Mouse (Mus musculus) heart, postnatal 10 days (tissue): ENCODE data around the gene Cpn2. TPM values are rescaled to one million over a fixed set of nuclear protein-coding genes. Genes with fewer than 3 reads are reported as not detected.

Experiments used
- DNase-seq, 2 experiments: peaks; one replicate each; pipeline ENCODE4 v3.0.0; 2021
- intact Hi-C: fragments of 180-260 bp; cut with DNase I; formaldehyde crosslinking; loops from one replicate; pipeline ENCODE4 v1.15.1; 2025
- total RNA-seq, 2 experiments: library from RNA; stranded (reverse); gene quantifications; 2 replicates each; pipeline ENCODE4 v1.2.3; 2021

Gene Cpn2
- total RNA-seq, 2 experiments from 2014 or later = 0.30 to 0.67 TPM

- peak in 1 of 2 experiments; percentile 49 for DNase-seq
- intact Hi-C loops = no loop called here
Observed at GRCm38 (mm10) chr16:30282844-30283495, 15.7 kb upstream of the Cpn2 start, which contains the start of gene Lrrc15. TSS of gene Lrrc15 (minus strand) at chr16:30283256.

GRCm38 (mm10) chr16:30280676-30281297 lies 13.5 kb upstream of the Cpn2 start:
- DNase-seq = no peak
- intact Hi-C loops = no loop called here

GRCm38 (mm10) chr16:30278406-30278805 lies 11.1 kb upstream of the Cpn2 start:
- intact Hi-C loops = no loop called here
- DNase-seq = no peak

GRCm38 (mm10) chr16:30275558-30276340 lies 8.4 kb upstream of the Cpn2 start:
- no peak for DNase-seq
- intact Hi-C loops = no loop called here

DNA sequence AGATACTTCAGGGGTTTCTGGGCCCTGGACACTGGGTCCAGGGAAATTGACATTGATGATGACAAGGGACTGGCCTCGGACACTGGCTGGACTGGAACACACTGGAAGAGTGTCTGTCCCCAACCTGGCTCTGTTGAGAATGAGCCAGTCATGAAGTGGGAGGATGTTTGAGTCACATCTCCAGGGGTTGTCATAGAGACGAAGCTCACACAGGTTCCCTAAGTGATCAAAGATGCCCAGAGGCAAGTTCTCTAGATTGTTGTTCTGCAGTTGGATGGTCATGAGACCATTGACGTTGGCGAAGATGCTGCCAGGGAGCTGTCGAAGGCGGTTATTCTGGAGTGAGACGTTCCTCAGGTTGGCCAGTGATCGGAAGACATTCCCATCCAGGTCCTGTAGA lies 5.8 kb upstream of the Cpn2 start:
- DNase-seq = no peak
- intact Hi-C loops = no loop called here

DNA sequence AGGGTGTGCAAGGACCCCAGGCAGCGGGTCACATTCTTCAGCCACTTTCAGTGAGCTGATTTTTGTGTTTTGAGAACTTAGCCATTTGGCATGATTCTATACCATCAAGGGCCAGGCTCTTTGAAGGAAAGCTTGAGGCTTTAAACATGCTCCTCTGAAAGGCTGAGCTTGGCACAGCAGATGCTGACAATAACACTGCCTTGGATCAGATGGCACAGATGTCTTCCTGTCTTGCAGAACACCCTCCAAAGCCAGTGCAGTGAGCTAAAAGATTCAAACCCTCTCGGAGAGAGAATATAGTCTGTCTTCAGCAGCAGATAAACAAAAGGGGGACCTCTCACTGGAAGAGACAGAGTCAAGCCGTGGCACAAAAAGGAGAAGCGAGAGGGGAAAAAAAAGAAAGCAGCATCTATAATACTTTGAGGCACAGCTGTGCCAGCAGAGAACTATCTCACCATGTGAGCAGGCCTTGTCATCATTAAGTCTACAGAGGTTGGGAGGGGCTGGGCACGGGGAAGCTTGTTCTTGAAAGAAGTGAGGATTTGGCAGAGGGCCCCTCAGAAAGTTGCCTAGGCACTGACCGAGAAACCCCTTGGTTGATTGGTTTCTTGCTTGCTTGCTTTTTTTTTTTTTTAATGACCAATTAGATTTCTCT lies 4.8 kb upstream of the Cpn2 start:
- intact Hi-C loops = no loop called here

GRCm38 (mm10) chr16:30271223-30271761 lies 4.0 kb upstream of the Cpn2 start:
- intact Hi-C loops = no loop called here
- no peak for DNase-seq

More for the DNA sequence above, 4.8 kb upstream of the Cpn2 start:
- no peak for DNase-seq

- DNase-seq = no peak
- intact Hi-C loops = no loop called here
Observed at GRCm38 (mm10) chr16:30266561-30266960, 738 bp downstream of the Cpn2 start.

DNA sequence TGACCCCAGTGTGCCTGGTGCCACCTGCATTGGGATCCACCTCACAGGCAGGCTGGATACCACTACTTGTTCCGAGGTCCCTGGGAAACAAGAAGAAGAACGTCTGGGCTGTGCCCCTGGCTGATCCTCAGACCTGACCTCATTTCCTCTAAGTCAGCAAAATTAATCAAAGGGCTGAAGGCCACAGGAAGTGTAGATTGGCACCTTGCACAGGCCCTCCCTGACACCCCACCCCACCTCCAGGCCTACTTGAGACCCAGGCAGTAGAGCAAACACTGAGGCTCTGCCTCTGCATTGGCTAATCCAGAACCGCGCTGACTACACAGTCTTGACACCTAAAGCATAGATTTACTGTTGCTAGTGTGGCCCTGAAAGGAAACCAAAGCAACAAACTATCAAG lies 1.7 kb downstream of the Cpn2 start:
- intact Hi-C loops = no loop called here
- DNase-seq = no peak

DNA sequence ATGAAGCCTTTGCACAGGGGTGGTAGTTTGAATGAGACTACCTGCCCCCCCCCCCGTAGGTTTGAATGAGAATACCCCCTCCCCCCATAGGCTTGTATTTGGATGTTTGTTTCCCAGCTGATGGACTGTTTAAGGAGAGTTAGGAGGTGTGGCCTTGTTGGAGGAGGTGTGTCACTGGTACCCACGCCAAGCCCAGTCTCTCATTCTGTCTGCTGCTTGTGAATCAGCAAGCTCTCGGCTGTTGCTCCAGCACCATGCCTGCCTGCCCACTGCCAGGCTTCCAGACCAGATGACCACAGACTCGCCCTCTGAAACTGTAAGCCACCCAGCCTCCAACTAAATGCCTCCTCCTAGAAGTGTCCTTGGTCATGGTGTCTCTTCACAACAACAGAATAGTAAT lies 4.1 kb downstream of the Cpn2 start:
- intact Hi-C loops = no loop called here
- DNase-seq = no peak

GRCm38 (mm10) chr16:30262664-30263063 lies 4.6 kb downstream of the Cpn2 start:
- peak; percentile 64 to 81 for DNase-seq
- intact Hi-C loops = no loop called here

- intact Hi-C loops = no loop called here
- DNase-seq = no peak
Observed at GRCm38 (mm10) chr16:30262157-30262556, 5.1 kb downstream of the Cpn2 start.

GRCm38 (mm10) chr16:30261341-30261740 lies 6.0 kb downstream of the Cpn2 start:
- intact Hi-C loops = no loop called here
- no peak for DNase-seq

DNA sequence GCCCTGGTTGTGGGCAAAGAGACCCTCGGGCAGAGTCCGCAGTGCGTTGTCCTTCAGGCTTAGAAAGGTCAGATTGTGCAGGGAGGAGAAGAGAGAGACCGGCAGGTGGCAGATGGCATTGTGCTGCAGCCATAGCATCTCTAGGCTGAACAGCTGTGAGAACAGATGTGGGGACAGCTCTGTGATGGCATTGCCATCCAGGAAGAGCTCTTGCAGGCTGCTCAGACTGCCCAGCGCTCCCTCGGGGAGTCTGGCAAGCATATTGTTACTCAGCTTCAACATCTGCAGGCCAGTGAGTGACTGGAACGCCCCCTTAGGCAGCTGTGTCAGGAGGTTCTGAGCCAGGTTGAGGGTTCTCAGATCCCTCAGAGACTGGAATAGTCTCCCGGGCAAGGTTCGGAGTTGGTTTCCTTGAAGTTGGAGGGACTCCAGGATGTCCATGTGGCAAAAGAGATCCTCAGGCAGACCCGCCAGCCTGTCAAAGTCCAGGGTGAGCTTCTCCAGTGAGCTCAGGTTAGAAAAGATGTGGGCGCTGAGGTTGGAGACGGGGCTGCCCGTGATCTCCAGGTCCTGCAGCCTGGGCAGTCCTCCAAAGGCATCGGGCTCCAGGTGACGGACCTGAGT lies 7.2 kb downstream of the Cpn2 start:
- intact Hi-C loops = no loop called here
- no peak for DNase-seq

DNA sequence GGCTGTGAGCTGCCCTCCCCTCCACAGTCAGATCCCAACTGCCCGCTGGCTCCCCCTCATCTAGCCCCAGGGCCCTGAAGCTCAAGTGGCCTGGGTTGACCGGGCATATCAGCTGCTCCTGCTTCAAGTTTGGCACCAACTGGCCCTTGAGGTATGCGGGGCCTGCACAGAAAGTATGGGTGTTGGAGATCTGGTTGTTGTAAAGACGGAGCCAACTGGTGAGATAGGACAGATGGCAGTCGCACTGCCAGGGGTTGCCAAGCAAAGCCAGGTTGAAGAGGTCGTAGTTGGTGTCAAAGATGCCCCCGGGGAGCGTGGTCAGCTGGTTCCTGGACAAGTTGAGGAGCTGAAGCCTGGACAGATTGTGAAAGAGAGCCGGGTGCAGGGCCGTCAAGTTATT lies 7.9 kb downstream of the Cpn2 start:
- intact Hi-C loops = no loop called here
- peak; percentile 68 to 71 for DNase-seq

DNA sequence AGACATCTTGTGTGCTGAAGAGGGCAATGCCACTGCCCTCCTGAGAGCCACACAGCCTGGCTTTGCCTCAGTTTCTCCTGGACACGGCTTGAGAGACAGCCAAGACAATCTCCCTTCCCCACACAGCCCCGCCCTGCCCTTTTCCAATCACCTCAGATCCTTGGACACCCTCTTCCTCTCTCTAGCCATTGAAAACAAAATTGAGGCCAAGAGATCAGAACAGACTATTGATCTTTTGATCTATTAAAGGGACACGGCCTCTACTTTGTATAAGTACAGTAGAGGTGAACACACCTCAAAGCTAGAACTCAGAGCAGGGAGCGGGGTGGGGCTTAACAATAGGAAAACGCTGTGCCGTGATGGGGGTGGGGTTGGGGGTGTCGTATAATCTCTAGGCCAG lies 8.9 kb downstream of the Cpn2 start:
- no peak for DNase-seq
- intact Hi-C loops = no loop called here

DNA sequence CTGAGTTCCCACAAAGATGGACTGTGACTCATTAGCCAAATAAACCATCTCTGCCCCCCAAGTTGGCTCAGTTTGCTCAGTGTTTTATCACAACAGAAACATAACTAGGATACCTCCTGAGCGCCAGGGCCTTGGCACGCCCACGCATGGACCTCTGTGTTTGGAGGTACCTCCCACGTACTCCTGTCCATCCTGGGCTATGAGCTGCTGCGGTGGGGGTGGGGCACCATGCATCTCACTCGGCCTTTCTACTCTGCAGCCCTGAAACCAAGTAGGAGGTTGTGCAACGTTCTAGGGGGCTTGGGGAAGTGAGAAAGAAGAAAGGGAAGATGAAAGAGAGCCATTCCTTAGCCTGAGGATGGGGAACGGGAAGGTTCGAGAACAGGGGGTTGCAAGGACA lies 9.6 kb downstream of the Cpn2 start:
- intact Hi-C loops = no loop called here
- no peak for DNase-seq

GRCm38 (mm10) chr16:30255061-30255460 lies 12.2 kb downstream of the Cpn2 start:
- intact Hi-C loops = no loop called here
- no peak for DNase-seq

- DNase-seq = no peak
- intact Hi-C loops = loop anchor here (2.0 to 5.0 kb wide), 3 partner anchors 31 to 268 kb away; no protein-coding TSS in a partner anchor
Observed at GRCm38 (mm10) chr16:30253900-30254299, 13.4 kb downstream of the Cpn2 start.

GRCm38 (mm10) chr16:30253374-30253773 lies 13.9 kb downstream of the Cpn2 start:
- intact Hi-C loops = loop anchor here (2.0 to 5.0 kb wide), 3 partner anchors 31 to 269 kb away; no protein-coding TSS in a partner anchor
- DNase-seq = no peak
